Mouse (Mus musculus): Measurements from ENCODE around the gene Ptprn2.

Ptprn2 gene

DNA sequence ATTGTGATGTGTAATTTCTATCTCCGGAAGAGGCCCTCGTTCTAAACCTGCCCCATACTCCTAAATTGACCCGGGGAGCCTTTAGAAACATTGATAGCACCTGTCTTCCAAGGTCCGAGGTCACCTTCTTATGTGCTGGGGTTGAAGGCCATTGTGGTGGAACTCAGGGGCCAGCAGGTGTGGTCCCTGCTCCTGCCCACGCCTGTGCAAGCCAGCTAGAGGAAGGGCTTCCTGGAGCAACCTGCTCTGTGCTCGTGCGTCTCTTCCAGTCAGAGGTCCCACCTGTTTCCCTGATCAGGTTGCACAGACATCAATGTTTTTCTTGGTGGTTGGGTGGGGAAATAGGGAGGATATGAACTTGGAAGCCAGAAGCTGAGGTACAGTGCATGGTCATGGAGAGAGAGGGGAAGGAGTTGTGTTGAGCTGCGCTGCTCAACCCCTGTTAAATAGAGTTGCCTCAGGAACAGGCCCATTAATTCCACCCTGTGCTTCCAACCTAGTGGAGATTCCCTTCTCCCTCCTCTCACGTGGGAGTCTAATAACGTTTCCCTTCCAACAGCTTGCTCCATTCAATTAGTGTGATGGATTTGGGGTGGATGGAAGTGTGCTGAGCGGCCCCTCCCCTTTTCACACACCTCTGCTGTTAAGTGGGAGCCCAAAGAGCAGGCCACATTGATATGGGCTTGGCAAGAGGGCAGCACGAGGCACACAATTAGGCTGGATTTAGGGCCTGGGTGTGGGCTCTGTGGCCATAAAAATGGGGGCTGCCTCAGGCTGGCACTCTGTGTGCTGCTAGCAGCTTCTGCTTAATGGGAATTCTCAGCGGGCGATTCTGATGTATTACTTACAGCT is 156.0 kb downstream of the Ptprn2 start:
- DNase-seq (ENCODE audit: low read depth, low spot score) = no peak

- no peak for DNase-seq (ENCODE audit: low read depth, low spot score)
Observed at GRCm38 (mm10) chr12:116642191-116642549, 156.7 kb downstream of the Ptprn2 start.

- no peak for DNase-seq (ENCODE audit: low read depth, low spot score)
Observed at GRCm38 (mm10) chr12:116646771-116647170, 161.3 kb downstream of the Ptprn2 start.

DNA sequence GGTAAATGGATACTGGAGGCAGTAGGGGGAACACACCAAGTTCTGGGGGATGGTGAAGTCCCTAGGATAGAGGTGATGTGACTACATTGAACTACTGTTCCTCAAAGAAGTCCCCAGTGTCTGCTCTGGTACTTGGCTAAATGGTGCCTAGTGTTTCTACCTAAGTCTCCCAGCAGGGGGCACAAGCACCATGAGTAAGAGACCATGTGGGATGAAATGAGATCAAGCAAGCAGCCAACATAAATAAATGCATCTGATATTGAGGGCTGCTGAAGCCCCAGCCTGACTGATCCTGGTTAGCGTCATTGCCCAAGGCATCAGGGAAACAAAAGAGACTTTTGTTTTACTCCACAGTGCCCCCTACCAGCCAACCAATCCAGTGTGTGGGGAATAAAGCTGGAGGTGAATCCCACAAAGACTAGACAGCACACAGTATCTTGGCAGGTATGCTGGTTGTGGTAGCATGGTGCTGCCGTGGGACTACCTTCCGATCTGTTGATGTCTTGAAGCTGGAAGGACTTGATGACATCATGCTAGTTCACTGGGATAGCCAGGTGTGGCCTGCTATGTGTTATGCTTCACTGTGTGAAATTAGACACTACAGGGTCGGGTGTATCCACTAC is 163.2 kb downstream of the Ptprn2 start:
- peak; percentile 60 for DNase-seq (ENCODE audit: low read depth, low spot score)

DNA sequence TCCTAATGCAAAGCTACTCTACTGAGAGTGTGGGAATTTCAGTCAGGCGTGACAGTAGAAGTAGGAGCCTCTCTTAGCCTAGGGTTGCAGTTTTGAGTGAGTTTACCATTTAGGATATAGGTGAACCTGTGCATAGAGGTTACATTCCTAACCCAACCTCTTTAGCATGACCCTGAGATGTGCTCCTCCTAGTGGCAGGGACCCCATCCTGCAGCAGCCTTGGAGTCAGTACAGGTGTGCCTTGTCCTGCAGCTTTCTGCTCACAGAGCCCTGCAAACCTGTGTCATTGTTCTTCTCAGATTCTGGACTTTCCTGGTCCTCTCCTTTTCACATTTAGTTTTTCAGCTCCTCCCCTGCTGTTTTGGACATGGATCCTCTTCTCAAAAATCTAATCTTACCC is 168.2 kb downstream of the Ptprn2 start:
- DNase-seq (ENCODE audit: low read depth, low spot score) = no peak

GRCm38 (mm10) chr12:116660076-116660475 is 174.6 kb downstream of the Ptprn2 start:
- no peak for DNase-seq (ENCODE audit: low read depth, low spot score)

- no peak for DNase-seq (ENCODE audit: low read depth, low spot score)
Observed at GRCm38 (mm10) chr12:116661018-116661417, 175.5 kb downstream of the Ptprn2 start.

- DNase-seq (ENCODE audit: low read depth, low spot score) = peak; percentile 80
Observed at GRCm38 (mm10) chr12:116677701-116678100, 192.2 kb downstream of the Ptprn2 start.

DNA sequence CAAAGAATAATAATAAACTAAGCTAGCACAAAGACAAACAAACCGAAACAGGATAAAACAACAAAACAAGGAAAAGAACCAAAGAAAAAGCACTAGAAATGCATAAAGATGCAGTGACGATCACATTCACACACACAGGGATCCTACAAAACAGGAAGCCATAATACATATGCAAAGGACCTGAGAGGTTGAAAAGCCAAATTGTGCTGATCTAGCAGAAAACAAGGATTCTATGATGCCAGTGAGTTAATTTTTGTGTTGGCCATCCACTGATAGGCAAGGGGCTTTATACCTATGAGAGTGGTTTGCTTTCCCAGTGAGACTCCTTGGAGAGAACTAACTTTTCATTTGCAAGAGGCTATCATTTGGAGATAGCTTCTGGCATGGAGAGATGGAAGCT is 204.3 kb downstream of the Ptprn2 start:
- DNase-seq (ENCODE audit: low read depth, low spot score) = no peak

- peak; percentile 4 for DNase-seq (ENCODE audit: low read depth, low spot score)
Observed at GRCm38 (mm10) chr12:116709535-116709934, 224.0 kb downstream of the Ptprn2 start.

DNA sequence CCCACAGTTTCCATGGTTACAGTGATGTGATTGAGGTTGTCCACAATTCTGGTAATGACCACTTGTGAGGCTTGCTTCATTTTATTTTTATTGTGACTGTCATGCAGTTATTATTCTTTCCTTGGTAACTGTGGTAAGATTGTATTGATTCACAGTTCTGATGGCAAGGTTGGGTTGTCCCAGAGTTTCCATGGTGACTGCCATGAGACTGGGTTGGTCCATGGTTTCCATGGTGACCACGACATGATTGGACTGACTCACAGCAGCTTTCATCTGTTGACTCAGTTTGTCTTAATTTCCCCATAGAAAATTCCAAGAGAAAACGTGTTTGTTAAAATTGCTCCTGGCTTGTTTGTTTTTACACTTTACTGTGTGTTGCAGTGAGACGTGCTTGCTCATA is 225.2 kb downstream of the Ptprn2 start:
- peak; percentile 20 for DNase-seq (ENCODE audit: low read depth, low spot score)

GRCm38 (mm10) chr12:116711133-116711532 is 225.6 kb downstream of the Ptprn2 start:
- no peak for DNase-seq (ENCODE audit: low read depth, low spot score)

DNA sequence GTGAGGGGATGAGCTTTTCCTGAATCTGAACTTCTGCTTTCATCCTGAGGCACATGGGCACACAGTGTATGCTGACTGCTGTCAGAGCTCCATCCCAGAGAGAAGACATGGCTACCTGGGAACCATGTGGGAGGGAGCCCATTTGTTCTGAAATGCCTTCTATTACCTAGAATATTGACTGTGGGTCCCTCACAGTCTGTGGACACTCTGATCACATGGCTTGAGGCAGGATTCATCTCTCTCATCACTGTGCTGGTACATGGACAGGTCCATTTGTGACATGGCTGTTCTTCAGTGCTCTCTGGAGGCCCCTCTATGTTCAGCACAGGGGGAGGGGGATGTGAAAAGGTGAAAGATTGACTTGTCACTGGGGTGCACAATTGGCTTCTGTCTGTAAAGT is 227.6 kb downstream of the Ptprn2 start:
- no peak for DNase-seq (ENCODE audit: low read depth, low spot score)

GRCm38 (mm10) chr12:116721062-116721461 is 235.5 kb downstream of the Ptprn2 start:
- no peak for DNase-seq (ENCODE audit: low read depth, low spot score)

GRCm38 (mm10) chr12:116740141-116740540 is 254.6 kb downstream of the Ptprn2 start:
- DNase-seq (ENCODE audit: low read depth, low spot score) = no peak

GRCm38 (mm10) chr12:116741300-116741699 is 255.8 kb downstream of the Ptprn2 start:
- no peak for DNase-seq (ENCODE audit: low read depth, low spot score)

GRCm38 (mm10) chr12:116746401-116746800 is 260.9 kb downstream of the Ptprn2 start:
- DNase-seq (ENCODE audit: low read depth, low spot score) = no peak

- no peak for DNase-seq (ENCODE audit: low read depth, low spot score)
Observed at GRCm38 (mm10) chr12:116752784-116753183, 267.3 kb downstream of the Ptprn2 start.

- no peak for DNase-seq (ENCODE audit: low read depth, low spot score)
Observed at GRCm38 (mm10) chr12:116763961-116764360, 278.4 kb downstream of the Ptprn2 start.

GRCm38 (mm10) chr12:116770911-116771310 is 285.4 kb downstream of the Ptprn2 start:
- no peak for DNase-seq (ENCODE audit: low read depth, low spot score)

- no peak for DNase-seq (ENCODE audit: low read depth, low spot score)
Observed at GRCm38 (mm10) chr12:116771493-116771892, 286.0 kb downstream of the Ptprn2 start.

DNA sequence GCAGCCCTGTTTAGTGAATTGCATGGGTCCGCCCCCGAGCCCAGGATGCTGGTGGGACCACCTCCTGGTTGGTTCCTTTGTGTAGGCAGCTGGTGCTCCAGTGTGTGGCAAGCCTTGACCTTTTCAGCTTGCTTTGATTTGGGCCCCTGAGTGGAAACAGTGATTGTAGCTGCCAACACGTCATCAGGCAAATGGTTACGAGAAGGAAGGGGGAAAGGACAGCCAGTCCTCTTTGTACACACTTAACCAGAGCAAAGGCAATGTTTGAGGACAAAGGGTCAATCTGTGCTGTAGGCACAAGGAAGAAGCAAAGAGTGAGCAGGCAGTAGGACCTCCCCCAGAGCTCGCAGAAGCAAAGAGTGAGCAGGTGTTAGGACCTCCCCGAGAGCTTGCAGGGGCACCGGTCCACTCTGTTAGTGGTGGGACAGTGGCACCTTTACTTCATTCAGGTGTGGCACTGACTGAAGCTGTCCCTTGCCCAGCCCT is 286.6 kb downstream of the Ptprn2 start:
- no peak for DNase-seq (ENCODE audit: low read depth, low spot score)

GRCm38 (mm10) chr12:116773344-116773743 is 287.8 kb downstream of the Ptprn2 start:
- DNase-seq (ENCODE audit: low read depth, low spot score) = no peak
